Mouse (Mus musculus) forebrain, embryonic 16.5 days (tissue): ENCODE measurements around the gene Gm1673. TPM values are rescaled to one million over a fixed set of nuclear protein-coding genes. Genes with fewer than 3 reads are reported as not detected.

ENCODE experiments used
- ATAC-seq: fragments of 200-750 bp; cut with Nextera tagmentation; 2 replicates; pipeline ENCODE4 v1.8.0; 2017; ENCODE audit warnings: mild to moderate bottlenecking, moderate library complexity
- H3K27ac ChIP-seq: fragments of 300-500 bp; sonication (generic); 2 replicates; pipeline ENCODE4 v1.5.1; 2014; ENCODE audit warnings: low read length, control low read depth
- H3K27me3 ChIP-seq: fragments of 300-500 bp; sonication (generic); replicated peaks from 2 replicates; pipeline ENCODE4 v1.6.1; 2014; ENCODE audit warnings: low read length; ENCODE audit not compliant: control insufficient read depth, insufficient read depth
- H3K36me3 ChIP-seq: fragments of 300-500 bp; sonication (generic); 2 replicates; pipeline ENCODE4 v1.6.1; 2014; ENCODE audit not compliant: control insufficient read depth, insufficient read depth
- H3K4me1 ChIP-seq: fragments of 300-500 bp; sonication (generic); replicated peaks from 2 replicates; pipeline ENCODE4 v1.6.1; 2014; ENCODE audit warnings: low read length; ENCODE audit not compliant: control insufficient read depth, insufficient read depth
- H3K4me2 ChIP-seq: fragments of 300-500 bp; sonication (generic); 2 replicates; pipeline ENCODE4 v1.6.1; 2014; ENCODE audit warnings: mild to moderate bottlenecking, low read length, control low read depth
- H3K4me3 ChIP-seq: fragments of 300-500 bp; sonication (generic); replicated peaks from 2 replicates; pipeline ENCODE4 v1.5.1; 2014; ENCODE audit warnings: mild to moderate bottlenecking, low read length, control low read depth
- H3K9ac ChIP-seq: fragments of 300-500 bp; sonication (generic); replicated peaks from 2 replicates; pipeline ENCODE4 v1.6.1; 2014; ENCODE audit warnings: low read depth, low read length, control low read depth
- H3K9me3 ChIP-seq: fragments of 300-500 bp; sonication (generic); 2 replicates; pipeline ENCODE4 v1.6.1; 2016; ENCODE audit warnings: low read length; ENCODE audit not compliant: control insufficient read depth
- WGBS: fragments of 180-500 bp; shearing (Covaris S2); extraction: QIAGEN DNeasy Blood & Tissue Kit; methylation state at CpG from one replicate; pipeline ENCODE4 v1.1.7; 2014; 5-methylcytosine and 5-hydroxymethylcytosine counted together
- polyA plus RNA-seq: library from polyadenylated mRNA; unstranded; fragments of >200 nt; fragmentation: Nextera tagmentation; extraction: Ambion mirVana; gene quantifications from 2 replicates; pipeline ENCODE4 v1.2.1, GENCODE M21; 2015

The Gm1673 gene
- polyA plus RNA-seq, 1 experiment from 2014 or later: 524 TPM

DNA sequence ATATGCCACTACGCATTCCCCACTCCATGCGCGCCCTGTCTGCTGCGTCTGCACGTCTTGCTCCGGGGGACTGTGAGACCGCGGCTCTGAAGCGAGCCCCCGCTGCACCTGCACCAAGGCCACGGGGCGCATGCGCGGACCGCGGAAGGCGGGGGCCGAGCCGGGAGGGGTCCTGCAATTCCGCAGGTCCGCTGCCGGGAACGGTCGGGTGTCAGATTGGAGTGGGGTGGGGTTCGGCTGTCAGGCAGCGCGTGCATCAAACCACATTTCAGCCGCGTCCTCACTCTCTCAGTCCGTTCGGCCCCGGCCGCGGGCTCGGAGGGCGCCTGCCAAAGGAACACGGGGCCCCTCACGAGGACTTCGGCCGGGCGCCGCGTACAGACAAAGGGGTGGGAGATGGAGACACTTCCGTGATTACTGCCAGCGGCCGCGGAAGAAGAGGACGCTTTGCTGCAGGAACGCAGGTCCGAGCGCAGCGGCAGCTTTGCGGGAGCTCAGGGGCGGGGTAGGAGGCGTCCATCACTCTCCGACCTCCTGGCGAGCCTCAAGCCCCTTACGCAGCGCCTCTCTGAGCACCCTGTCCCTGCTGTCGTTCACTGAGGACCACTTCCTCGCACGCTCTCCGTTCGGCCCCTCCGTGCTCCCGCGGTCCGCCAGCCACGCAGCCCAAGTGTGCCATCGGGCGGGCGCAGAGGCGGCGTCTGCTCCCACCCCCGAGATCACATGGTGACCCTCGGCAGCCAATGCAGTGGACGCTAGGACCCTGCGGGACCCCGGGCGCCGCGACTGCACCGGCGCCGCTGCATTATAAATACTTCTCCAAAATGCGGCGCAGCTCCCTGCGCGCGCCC, 12.8 kb downstream of the Gm1673 start, which contains the start of gene Nat8l:
TSS of gene Nat8l (plus strand) at position 142 of the 851 bp plus-strand sequence.
- H3K9ac ChIP-seq: peak within 1 kb of the TSS; percentile 94
- ATAC-seq: peak; percentile 88
- H3K4me3 ChIP-seq: peak within 1 kb of the TSS; percentile 91
- under 1% methylated on average over 87 of the region's 90 CpGs for WGBS
- H3K27me3 ChIP-seq: no peaks in the 10 kb centered on the region
- peaks cover 34% of the 10 kb centered on the region for H3K4me1 ChIP-seq
- peak within 1 kb of the TSS; percentile 98 for H3K27ac ChIP-seq
- H3K4me2 ChIP-seq: peak within 1 kb of the TSS; percentile 65
- H3K36me3 ChIP-seq: no peaks in the 10 kb centered on the region
- H3K9me3 ChIP-seq: no peaks in the 10 kb centered on the region

DNA sequence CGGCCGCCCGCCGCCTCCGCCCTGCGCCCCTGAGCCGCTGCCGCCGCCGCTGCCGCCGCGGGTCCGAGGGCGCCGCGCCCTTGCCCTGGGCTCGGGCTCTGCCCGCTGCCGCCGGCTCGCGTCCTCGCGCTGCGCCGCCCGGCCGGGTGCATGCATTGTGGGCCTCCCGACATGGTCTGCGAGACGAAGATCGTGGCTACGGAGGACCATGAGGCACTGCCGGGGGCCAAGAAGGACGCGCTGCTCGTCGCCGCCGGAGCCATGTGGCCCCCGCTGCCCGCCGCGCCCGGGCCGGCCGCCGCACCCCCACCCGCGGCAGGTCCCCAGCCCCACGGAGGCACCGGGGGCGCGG, 13.4 kb downstream of the Gm1673 start:
- Histone ChIP-seq H3K4me2 (peak overlapping the region; percentile 65), H3K27me3 (no peaks in the 10 kb centered on the region), H3K9me3 (no peaks in the 10 kb centered on the region), H3K4me3 (peak overlapping the region; percentile 91), H3K9ac (peak overlapping the region; percentile 94), H3K4me1 (peaks cover 34% of the 10 kb centered on the region), H3K27ac (peak overlapping the region; percentile 98), H3K36me3 (no peaks in the 10 kb centered on the region)
- no peak for ATAC-seq
- 0% methylated on average over 49 of the region's 55 CpGs for WGBS

DNA sequence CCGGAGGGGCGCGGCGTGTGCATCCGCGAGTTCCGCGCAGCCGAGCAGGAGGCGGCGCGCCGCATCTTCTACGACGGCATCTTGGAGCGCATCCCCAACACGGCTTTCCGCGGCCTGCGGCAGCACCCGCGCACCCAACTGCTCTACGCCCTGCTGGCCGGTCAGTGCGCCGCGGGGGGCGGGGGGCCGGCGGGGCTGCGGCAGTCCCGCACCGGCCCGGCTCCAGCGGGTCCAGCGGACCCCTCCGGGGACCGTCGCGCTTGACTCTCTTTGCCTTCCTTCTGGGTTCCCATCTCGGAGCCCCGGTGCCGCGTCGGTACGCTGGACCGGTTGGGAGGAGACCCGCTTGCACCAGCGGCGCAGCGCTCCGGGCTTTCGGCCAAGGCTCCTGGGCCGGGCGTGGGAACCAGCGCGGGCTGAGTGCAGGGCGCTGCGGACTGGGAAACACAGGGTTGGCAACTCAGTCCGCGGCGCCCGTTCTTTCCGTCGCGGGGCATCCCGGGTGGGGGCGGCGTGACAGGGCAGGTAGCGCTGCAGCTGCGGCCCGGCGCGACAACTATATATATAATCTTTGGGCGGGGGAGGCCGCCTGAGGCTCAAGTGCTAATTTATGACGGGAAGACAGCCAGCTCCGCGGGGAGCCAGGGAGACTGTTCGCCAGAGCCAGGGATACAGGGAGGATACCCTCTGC, 14.0 kb downstream of the Gm1673 start:
- peak overlapping the region; percentile 94 for H3K9ac ChIP-seq
- WGBS: under 1% methylated on average over 77 of the region's 80 CpGs
- peak overlapping the region; percentile 91 for H3K4me3 ChIP-seq
- peak; percentile 39 for ATAC-seq
- H3K4me1 ChIP-seq: peaks cover 34% of the 10 kb centered on the region
- H3K36me3 ChIP-seq: no peaks in the 10 kb centered on the region
- peak overlapping the region; percentile 98 for H3K27ac ChIP-seq
- no peaks in the 10 kb centered on the region for H3K9me3 ChIP-seq
- peak overlapping the region; percentile 65 for H3K4me2 ChIP-seq
- no peaks in the 10 kb centered on the region for H3K27me3 ChIP-seq

DNA sequence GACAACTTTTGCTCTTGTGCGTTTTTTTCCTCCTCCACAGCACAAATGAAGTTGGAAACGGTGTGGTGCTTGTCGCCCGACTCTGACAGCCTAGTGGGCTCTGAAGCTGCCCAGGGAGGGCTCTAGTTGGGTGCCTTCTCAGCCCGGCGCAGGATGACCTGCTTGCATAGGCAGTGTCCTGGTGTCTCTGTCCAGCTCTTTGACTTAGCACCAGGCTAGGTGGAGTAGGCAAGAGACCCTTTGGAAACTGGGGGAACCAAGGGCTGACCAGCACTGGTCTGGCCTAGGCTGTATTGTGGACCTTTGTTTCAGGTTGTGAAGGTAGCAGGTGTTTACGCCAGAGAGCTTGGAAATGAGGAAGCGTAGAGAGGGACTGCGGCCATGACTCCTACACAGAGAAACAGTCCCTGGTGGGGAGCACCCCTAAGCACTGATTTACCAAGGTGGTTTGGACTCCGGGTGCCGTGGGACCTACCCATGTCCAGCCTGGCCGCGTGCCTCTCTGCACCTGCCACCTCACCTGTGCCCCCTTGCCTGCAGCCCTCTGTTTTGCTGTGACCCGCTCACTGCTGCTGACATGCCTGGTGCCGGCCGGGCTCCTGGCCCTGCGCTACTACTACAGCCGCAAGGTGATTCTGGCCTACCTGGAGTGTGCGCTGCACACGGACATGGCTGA, 14.7 kb downstream of the Gm1673 start:
- Histone ChIP-seq H3K9ac (peak overlapping the region; percentile 94), H3K4me1 (peaks cover 34% of the 10 kb centered on the region), H3K27me3 (no peaks in the 10 kb centered on the region), H3K4me3 (peak overlapping the region; percentile 91), H3K4me2 (peak overlapping the region; percentile 65), H3K27ac (no peak overlapping the region), H3K9me3 (no peaks in the 10 kb centered on the region), H3K36me3 (no peaks in the 10 kb centered on the region)
- no peak for ATAC-seq
- 69% methylated on average over 20 of the region's 20 CpGs for WGBS

DNA sequence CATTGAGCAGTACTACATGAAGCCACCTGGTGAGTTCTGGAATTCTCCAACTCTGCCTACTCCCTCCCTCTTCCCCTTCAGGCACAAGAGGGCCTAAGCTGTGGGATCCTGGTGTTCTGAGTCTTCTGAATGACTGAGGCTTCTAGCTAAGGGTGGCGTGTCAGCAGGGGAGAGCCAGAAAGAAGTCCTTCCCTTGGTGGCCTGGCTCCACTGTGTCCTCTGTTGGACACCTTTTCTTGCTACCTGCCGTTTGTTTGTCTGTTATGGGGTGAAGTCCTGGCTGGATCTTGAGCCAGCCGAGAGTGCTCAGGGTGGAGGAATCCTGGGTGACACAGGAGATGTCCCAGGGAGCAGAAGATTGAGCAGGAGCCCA, 15.3 kb downstream of the Gm1673 start:
- peak overlapping the region; percentile 91 for H3K4me3 ChIP-seq
- peak overlapping the region; percentile 65 for H3K4me2 ChIP-seq
- H3K27me3 ChIP-seq: no peaks in the 10 kb centered on the region
- peaks cover 36% of the 10 kb centered on the region for H3K4me1 ChIP-seq
- no peaks in the 10 kb centered on the region for H3K36me3 ChIP-seq
- H3K27ac ChIP-seq: no peak overlapping the region
- no peaks in the 10 kb centered on the region for H3K9me3 ChIP-seq
- no peak for ATAC-seq
- 89% methylated on average over 3 of the region's 3 CpGs for WGBS
- no peak overlapping the region; the same call in 1 of the 2 replicates for H3K9ac ChIP-seq

DNA sequence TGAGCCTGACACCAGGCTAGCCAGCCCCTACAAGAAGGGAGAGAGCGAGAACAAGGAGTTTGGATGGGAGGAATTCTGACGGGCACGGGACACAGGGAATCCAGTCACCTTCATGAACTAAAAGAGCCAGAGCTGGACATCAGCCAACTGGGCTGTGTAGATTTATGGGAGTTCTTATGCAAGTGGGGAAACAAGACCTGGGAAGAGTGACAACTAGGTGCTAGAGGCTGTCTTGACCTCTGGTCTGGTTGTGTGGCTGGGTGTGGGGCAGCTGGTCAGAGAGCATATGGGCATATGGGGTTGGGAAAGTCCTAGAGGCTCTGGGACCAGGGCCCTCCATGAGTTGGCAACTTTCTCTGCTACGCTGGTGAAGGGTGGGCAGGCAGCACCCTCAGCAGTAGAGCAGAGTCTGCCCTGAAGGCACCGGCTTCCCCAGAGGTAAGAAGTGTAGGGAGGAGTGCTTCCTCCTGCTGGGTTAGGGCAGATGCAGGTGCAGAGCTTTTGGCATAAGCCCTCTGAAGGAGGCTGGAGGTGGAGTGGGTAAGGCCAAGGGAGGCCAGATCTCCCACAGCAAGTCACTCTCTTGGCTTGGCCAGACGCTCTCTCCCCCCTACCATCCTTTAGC, 16.3 kb downstream of the Gm1673 start:
- no peaks in the 10 kb centered on the region for H3K9me3 ChIP-seq
- H3K4me3 ChIP-seq: no peak overlapping the region
- no peaks in the 10 kb centered on the region for H3K36me3 ChIP-seq
- no peaks in the 10 kb centered on the region for H3K27me3 ChIP-seq
- peaks cover 38% of the 10 kb centered on the region for H3K4me1 ChIP-seq
- no peak overlapping the region for H3K9ac ChIP-seq
- 78% methylated on average over 6 of the region's 6 CpGs for WGBS
- no peak for ATAC-seq
- H3K27ac ChIP-seq: no peak overlapping the region
- H3K4me2 ChIP-seq: no peak overlapping the region

DNA sequence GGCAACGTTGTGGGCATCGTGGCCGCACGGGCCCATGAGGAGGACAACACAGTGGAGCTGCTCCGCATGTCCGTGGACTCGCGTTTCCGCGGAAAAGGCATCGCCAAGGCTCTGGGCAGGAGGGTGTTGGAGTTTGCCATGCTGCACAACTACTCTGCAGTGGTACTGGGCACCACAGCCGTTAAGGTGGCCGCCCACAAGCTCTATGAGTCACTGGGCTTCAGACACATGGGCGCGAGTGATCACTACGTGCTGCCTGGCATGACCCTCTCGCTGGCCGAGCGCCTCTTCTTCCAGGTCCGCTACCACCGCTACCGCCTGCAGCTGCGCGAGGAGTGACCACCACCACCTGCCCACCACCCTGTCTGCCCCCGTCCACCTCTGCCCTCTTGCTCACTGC, 17.6 kb downstream of the Gm1673 start:
- no peaks in the 10 kb centered on the region for H3K27me3 ChIP-seq
- WGBS: 96% methylated on average over 25 of the region's 25 CpGs
- H3K4me1 ChIP-seq: peaks cover 29% of the 10 kb centered on the region
- no peak overlapping the region for H3K27ac ChIP-seq
- H3K4me3 ChIP-seq: no peak overlapping the region
- H3K9me3 ChIP-seq: no peaks in the 10 kb centered on the region
- no peak overlapping the region for H3K9ac ChIP-seq
- no peak for ATAC-seq
- H3K4me2 ChIP-seq: no peak overlapping the region
- H3K36me3 ChIP-seq: no peaks in the 10 kb centered on the region

DNA sequence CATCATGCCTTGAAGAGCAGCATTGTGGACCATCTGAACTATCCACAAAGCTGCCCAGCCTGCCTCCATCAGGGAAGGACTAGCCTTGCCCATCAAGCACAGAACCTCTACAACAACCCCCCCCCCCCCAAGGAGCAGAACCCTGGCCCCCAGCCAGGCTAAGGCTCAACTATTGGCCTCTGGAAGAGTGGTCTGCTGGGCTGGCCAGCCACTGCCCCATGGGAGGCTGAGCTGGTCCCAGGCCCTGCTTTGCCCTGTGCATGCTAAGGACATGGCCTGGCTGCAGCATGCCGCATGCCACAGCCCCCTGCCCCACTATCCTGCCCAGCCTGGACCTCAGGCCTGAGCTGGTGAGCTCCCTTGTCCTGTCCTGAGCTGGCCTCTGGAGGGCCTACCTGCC, 18.2 kb downstream of the Gm1673 start:
- 100% methylated on average over 1 of the region's 1 CpGs for WGBS
- H3K4me1 ChIP-seq: peaks cover 29% of the 10 kb centered on the region

DNA sequence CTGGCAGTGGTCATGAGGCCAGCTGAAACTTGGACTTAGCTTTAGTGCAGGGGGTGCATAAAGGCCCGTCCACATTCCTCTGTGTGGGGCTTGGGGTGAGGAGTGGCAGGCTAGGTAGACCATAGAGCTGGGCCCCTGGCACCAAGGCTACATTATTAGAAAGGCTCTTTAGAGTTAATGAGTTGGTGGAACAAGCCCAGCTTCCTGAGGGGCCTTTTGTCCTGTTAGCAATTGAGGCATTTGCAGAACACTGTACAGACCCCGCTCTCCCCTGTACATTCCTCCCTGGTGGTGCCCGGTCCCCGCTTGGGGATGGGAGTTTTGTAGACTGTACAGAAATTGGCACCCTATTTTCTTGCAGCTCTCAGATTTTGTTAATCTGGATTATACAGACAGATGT, 19.4 kb downstream of the Gm1673 start:
- no peaks in the 10 kb centered on the region for H3K9me3 ChIP-seq
- H3K27ac ChIP-seq: no peak overlapping the region
- ATAC-seq: peak; percentile 18; the same call in 1 of the 2 replicates
- H3K36me3 ChIP-seq: no peaks in the 10 kb centered on the region
- peaks cover 27% of the 10 kb centered on the region for H3K4me1 ChIP-seq
- H3K4me3 ChIP-seq: no peak overlapping the region
- H3K9ac ChIP-seq: no peak overlapping the region
- WGBS: 26% methylated on average over 4 of the region's 4 CpGs
- H3K4me2 ChIP-seq: no peak overlapping the region
- no peaks in the 10 kb centered on the region for H3K27me3 ChIP-seq

More for the DNA sequence above, 18.2 kb downstream of the Gm1673 start:
- ATAC-seq: no peak
- H3K27me3 ChIP-seq: no peaks in the 10 kb centered on the region
- H3K36me3 ChIP-seq: no peaks in the 10 kb centered on the region
- no peak overlapping the region for H3K4me2 ChIP-seq
- no peak overlapping the region for H3K27ac ChIP-seq
- no peak overlapping the region for H3K9ac ChIP-seq
- no peak overlapping the region for H3K4me3 ChIP-seq
- H3K9me3 ChIP-seq: no peaks in the 10 kb centered on the region
